Mouse (Mus musculus) heart, adult 2 months (tissue): ENCODE results near the gene Cbx3.

Experiments used
- CTCF ChIP-seq: fragments of 200-600 bp; IDR thresholded peaks from 2 replicates; pipeline ENCODE4 v1.8.1; 2022; ENCODE audit warnings: antibody characterized with exemption, mild to moderate bottlenecking, moderate library complexity
- POLR2A ChIP-seq: fragments of 200-500 bp; IDR thresholded peaks from 2 replicates; pipeline ENCODE4 v1.6.1; 2011; ENCODE audit warnings: mild to moderate bottlenecking, low read depth, low read length, control low read depth; ENCODE audit not compliant: insufficient read depth

DNA sequence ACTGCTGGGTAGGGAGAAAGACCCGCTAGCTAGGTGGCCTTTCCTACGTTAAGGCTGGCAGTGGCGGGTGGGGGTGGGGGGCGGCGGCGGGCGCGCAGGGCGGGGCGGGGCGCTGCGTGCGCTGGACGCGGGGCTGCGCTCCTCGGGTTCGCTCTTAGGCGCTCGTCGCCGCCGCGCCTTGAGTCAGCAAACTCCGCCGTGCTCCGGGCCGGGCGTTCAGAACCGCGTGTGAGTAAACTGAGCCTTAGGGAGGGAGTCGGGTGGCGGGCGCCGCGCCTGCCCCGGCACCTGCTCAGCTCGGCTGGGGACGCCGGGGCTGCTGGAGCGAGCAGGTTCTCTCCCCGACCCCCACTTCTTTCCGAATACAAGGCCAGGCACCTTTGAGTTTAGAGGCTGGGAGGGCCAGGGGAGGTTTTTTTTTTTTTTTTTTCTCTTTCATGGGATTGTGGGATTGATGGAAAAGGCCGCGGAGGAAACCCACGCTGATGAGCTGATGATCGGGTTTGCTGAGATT lies 53.7 kb downstream of the Cbx3 start, which contains the start of gene Snx10:
- TF ChIP-seq CTCF (no peak), POLR2A (no peak)
